Mouse (Mus musculus): ENCODE data around the gene Zmat5. TPM values are rescaled to one million over a fixed set of nuclear protein-coding genes. Genes with fewer than 3 reads are reported as not detected.

Gene Zmat5
- polyA plus RNA-seq, 3 experiments from 2014 or later = 125 to 146 (median 127) TPM

GRCm38 (mm10) chr11:4737682-4738081, 33.2 kb downstream of the Zmat5 start:
- no peak for ATAC-seq

- ATAC-seq = no peak
These were observed 34.2 kb downstream of the Zmat5 start for GRCm38 (mm10) chr11:4738719-4739118.

GRCm38 (mm10) chr11:4740785-4741184, 36.3 kb downstream of the Zmat5 start:
- ATAC-seq = no peak

GRCm38 (mm10) chr11:4744691-4745090, 40.2 kb downstream of the Zmat5 start:
- ATAC-seq = no peak

- no peak for ATAC-seq
These were observed 41.5 kb downstream of the Zmat5 start for GRCm38 (mm10) chr11:4745969-4746368.

- ATAC-seq = no peak
These were observed 42.3 kb downstream of the Zmat5 start, which contains the start of gene Cabp7 for GRCm38 (mm10) chr11:4746733-4747132. TSS of gene Cabp7 (minus strand) at chr11:4746778.

- ATAC-seq = no peak
These were observed 42.8 kb downstream of the Zmat5 start for GRCm38 (mm10) chr11:4747285-4747684.

GRCm38 (mm10) chr11:4750263-4750662, 45.8 kb downstream of the Zmat5 start:
- no peak for ATAC-seq

GRCm38 (mm10) chr11:4752836-4753235, 48.4 kb downstream of the Zmat5 start:
- no peak for ATAC-seq

- no peak for ATAC-seq
These were observed 49.6 kb downstream of the Zmat5 start for GRCm38 (mm10) chr11:4754036-4754435.

- ATAC-seq = no peak
These were observed 50.4 kb downstream of the Zmat5 start for GRCm38 (mm10) chr11:4754867-4755266.

- ATAC-seq = no peak
These were observed 52.0 kb downstream of the Zmat5 start for GRCm38 (mm10) chr11:4756460-4756859.

- no peak for ATAC-seq
These were observed 52.7 kb downstream of the Zmat5 start for GRCm38 (mm10) chr11:4756984-4757788.

GRCm38 (mm10) chr11:4757789-4758158, 53.3 kb downstream of the Zmat5 start:
- no peak for ATAC-seq

GRCm38 (mm10) chr11:4760438-4760837, 56.0 kb downstream of the Zmat5 start:
- ATAC-seq = no peak

- no peak for ATAC-seq
These were observed 57.5 kb downstream of the Zmat5 start for GRCm38 (mm10) chr11:4761991-4762390.

GRCm38 (mm10) chr11:4762511-4762910, 58.0 kb downstream of the Zmat5 start:
- ATAC-seq = no peak

GRCm38 (mm10) chr11:4763631-4764030, 59.2 kb downstream of the Zmat5 start:
- no peak for ATAC-seq

- ATAC-seq = no peak
These were observed 60.0 kb downstream of the Zmat5 start for GRCm38 (mm10) chr11:4764476-4764875.

- no peak for ATAC-seq
These were observed 63.9 kb downstream of the Zmat5 start for GRCm38 (mm10) chr11:4768399-4768798.

GRCm38 (mm10) chr11:4769293-4769692, 64.8 kb downstream of the Zmat5 start:
- no peak for ATAC-seq

- ATAC-seq = no peak
These were observed 65.4 kb downstream of the Zmat5 start for GRCm38 (mm10) chr11:4769881-4770280.

- ATAC-seq = no peak
These were observed 67.3 kb downstream of the Zmat5 start for GRCm38 (mm10) chr11:4771756-4772155.

- ATAC-seq = no peak
These were observed 68.4 kb downstream of the Zmat5 start for GRCm38 (mm10) chr11:4772925-4773324.

- ATAC-seq = no peak
These were observed 76.4 kb downstream of the Zmat5 start for GRCm38 (mm10) chr11:4780927-4781326.

Data from inflammation-experienced regulatory T-cells, adult 6 months (primary cell).